Mouse (Mus musculus): ENCODE results near the gene Rap1gap2. TPM values are rescaled to one million over a fixed set of nuclear protein-coding genes. Genes with fewer than 3 reads are reported as not detected.

Gene Rap1gap2
- polyA plus RNA-seq, 1 experiment from 2014 or later = 5.0 TPM

DNA sequence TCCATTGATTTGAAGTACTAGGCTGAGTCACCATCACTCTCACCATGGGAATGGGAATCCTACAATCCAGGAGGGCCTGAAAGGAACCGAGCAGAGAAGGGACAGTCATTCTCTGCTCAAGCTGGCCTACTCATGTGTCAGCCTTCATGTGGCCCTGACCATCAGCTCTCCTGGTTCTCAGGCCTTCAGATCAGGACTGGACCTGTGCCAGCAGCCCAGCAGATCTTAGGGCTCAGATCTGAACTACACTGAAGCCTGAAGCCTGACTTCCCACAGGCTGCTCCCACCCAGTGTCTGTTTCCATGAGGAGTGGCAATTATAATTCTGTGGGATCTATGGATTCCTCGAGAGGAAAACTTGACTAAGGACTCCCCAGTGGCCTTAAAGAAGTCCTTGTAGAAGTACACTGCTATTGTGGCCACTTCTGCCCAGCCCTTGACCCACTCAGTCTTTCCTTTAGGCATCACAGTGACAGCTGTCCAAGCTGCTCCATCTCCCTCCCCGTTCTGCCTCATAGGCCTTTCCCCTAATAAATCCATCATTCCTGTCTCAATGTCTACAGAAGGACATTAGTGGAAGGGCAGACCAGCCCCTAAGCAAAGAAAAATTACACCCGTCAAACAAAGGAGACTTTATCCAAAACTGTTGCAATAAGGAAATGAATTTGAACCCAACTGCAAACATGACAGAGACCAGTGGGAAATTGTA lies 231.4 kb downstream of the Rap1gap2 start:
- WGBS = 60% methylated on average over 4 of the region's 4 CpGs
- no peak overlapping the region for H3K9ac ChIP-seq (ENCODE audit: low read depth, low read length)
- H3K9me3 ChIP-seq (ENCODE audit: control insufficient read depth, low read length) = no peaks in the 10 kb centered on the region
- no peak for ATAC-seq (ENCODE audit: low FRiP score, low TSS enrichment)
- no peak overlapping the region for H3K4me2 ChIP-seq (replicated peaks; ENCODE audit: low read depth, low read length)
- H3K36me3 ChIP-seq (ENCODE audit: control insufficient read depth, insufficient read depth, low read length) = no peaks in the 10 kb centered on the region
- no peaks in the 10 kb centered on the region for H3K27me3 ChIP-seq (ENCODE audit: control insufficient read depth, insufficient read depth, low read length)
- H3K4me1 ChIP-seq (ENCODE audit: control insufficient read depth, insufficient read depth, low read length) = no peaks in the 10 kb centered on the region
- no peak overlapping the region for H3K4me3 ChIP-seq (ENCODE audit: low read length)
- H3K27ac ChIP-seq (ENCODE audit: low read depth, low read length) = no peak overlapping the region

DNA sequence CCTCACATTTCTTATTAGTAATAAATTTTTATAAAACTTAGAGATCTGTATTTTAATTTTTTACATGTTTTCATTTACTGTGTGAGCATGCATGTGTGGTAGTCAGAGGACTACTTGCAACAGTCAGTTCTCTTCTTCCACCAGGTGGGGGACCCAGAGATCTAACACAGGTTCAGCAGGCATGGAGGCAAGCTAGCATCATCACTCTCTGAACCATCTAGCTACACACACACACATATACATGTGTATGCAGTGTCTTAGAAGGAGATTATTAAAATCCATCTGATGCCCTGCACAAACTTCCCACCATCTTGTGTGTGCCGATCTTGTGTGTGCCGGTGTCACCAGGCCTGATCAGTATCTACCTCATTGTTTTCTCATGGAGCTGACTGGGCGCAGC lies 233.9 kb downstream of the Rap1gap2 start:
- Histone ChIP-seq H3K9ac (ENCODE audit: low read depth, low read length) (no peak overlapping the region), H3K27ac (ENCODE audit: low read depth, low read length) (no peak overlapping the region), H3K27me3 (ENCODE audit: control insufficient read depth, insufficient read depth, low read length) (no peaks in the 10 kb centered on the region), H3K4me2 (replicated peaks; ENCODE audit: low read depth, low read length) (no peak overlapping the region), H3K4me1 (ENCODE audit: control insufficient read depth, insufficient read depth, low read length) (no peaks in the 10 kb centered on the region), H3K9me3 (ENCODE audit: control insufficient read depth, low read length) (no peaks in the 10 kb centered on the region), H3K36me3 (ENCODE audit: control insufficient read depth, insufficient read depth, low read length) (no peaks in the 10 kb centered on the region), H3K4me3 (ENCODE audit: low read length) (no peak overlapping the region)
- WGBS = 72% methylated on average over 3 of the region's 3 CpGs
- peak; percentile 72; the same call in 1 of the 2 replicates for ATAC-seq (ENCODE audit: low FRiP score, low TSS enrichment)

GRCm38 (mm10) chr11:74371393-74372100 lies 239.2 kb downstream of the Rap1gap2 start:
- Histone ChIP-seq H3K9me3 (ENCODE audit: control insufficient read depth, low read length) (no peaks in the 10 kb centered on the region), H3K4me3 (ENCODE audit: low read length) (no peak overlapping the region), H3K4me1 (ENCODE audit: control insufficient read depth, insufficient read depth, low read length) (no peaks in the 10 kb centered on the region), H3K27ac (ENCODE audit: low read depth, low read length) (no peak overlapping the region), H3K27me3 (ENCODE audit: control insufficient read depth, insufficient read depth, low read length) (peaks cover 5% of the 10 kb centered on the region; the same call in 1 of the 2 replicates), H3K9ac (ENCODE audit: low read depth, low read length) (no peak overlapping the region), H3K36me3 (ENCODE audit: control insufficient read depth, insufficient read depth, low read length) (no peaks in the 10 kb centered on the region), H3K4me2 (replicated peaks; ENCODE audit: low read depth, low read length) (no peak overlapping the region)
- WGBS = 11% methylated on average over 22 of the region's 22 CpGs
- ATAC-seq (ENCODE audit: low FRiP score, low TSS enrichment) = 0 out of 2 replicates have a peak, but pooled peaks have one; percentile 39

DNA sequence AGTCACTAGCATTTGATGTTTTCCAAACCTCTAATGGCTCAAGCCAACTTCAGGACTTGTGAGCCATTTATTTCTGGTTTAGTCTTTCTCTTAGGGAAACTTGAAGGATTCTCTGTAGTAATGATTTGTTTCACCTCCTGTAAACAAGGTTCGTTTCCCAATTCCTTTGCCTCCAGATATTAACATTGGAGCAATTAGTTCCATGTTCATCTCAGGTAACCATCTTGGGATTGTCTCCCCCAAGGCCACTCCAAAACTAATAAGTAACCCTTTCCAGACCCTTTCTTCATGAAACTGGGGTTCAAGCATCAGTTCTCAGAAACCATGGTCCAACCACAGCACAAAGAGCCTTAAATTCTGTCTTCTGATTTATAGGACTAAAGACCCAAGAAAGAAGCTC lies 248.9 kb downstream of the Rap1gap2 start, which contains the start of gene Olfr412:
TSS of gene Olfr412 (plus strand) at position 301 of the 400 bp plus-strand sequence.
- Histone ChIP-seq H3K36me3 (ENCODE audit: control insufficient read depth, insufficient read depth, low read length) (no peaks in the 10 kb centered on the region), H3K9ac (ENCODE audit: low read depth, low read length) (no peak within 1 kb of the TSS), H3K4me3 (ENCODE audit: low read length) (no peak within 1 kb of the TSS), H3K4me2 (replicated peaks; ENCODE audit: low read depth, low read length) (no peak within 1 kb of the TSS), H3K27me3 (ENCODE audit: control insufficient read depth, insufficient read depth, low read length) (no peaks in the 10 kb centered on the region), H3K9me3 (ENCODE audit: control insufficient read depth, low read length) (no peaks in the 10 kb centered on the region), H3K4me1 (ENCODE audit: control insufficient read depth, insufficient read depth, low read length) (no peaks in the 10 kb centered on the region), H3K27ac (ENCODE audit: low read depth, low read length) (no peak within 1 kb of the TSS)
- 81% methylated on average over 1 of the region's 1 CpGs for WGBS
- no peak for ATAC-seq (ENCODE audit: low FRiP score, low TSS enrichment)

DNA sequence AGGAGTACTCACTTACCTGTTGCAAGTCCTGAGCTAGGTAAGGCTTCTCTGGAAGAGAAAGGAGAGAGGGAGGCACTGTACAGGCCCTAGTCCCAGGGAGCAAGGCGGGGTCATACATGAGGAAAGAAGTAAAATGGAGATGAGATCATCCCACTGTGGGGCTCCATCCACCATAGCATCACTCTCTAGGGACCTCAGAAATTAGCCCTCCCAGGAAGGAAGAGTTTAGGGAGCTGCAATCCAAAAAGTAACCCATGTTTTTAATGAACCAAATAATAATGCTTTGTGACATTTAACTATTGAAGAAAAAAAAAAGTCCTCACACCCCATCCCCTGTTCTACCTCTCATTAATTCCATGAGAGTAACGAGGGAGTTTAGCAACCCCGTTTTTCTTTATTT lies 258.2 kb downstream of the Rap1gap2 start, which contains the start of gene Olfr411:
TSS of gene Olfr411 (minus strand) at position 101 of the 400 bp plus-strand sequence.
- Histone ChIP-seq H3K9ac (ENCODE audit: low read depth, low read length) (no peak within 1 kb of the TSS), H3K4me2 (replicated peaks; ENCODE audit: low read depth, low read length) (no peak within 1 kb of the TSS), H3K27me3 (ENCODE audit: control insufficient read depth, insufficient read depth, low read length) (no peaks in the 10 kb centered on the region), H3K36me3 (ENCODE audit: control insufficient read depth, insufficient read depth, low read length) (no peaks in the 10 kb centered on the region), H3K4me3 (ENCODE audit: low read length) (no peak within 1 kb of the TSS), H3K9me3 (ENCODE audit: control insufficient read depth, low read length) (no peaks in the 10 kb centered on the region), H3K27ac (ENCODE audit: low read depth, low read length) (no peak within 1 kb of the TSS), H3K4me1 (ENCODE audit: control insufficient read depth, insufficient read depth, low read length) (no peaks in the 10 kb centered on the region)
- ATAC-seq (ENCODE audit: low FRiP score, low TSS enrichment) = no peak
- 77% methylated on average over 3 of the region's 3 CpGs for WGBS

- Histone ChIP-seq H3K27ac (ENCODE audit: low read depth, low read length) (no peak within 1 kb of the TSS), H3K4me2 (replicated peaks; ENCODE audit: low read depth, low read length) (no peak within 1 kb of the TSS)
Observed at GRCm38 (mm10) chr11:74337931-74338330, 272.8 kb downstream of the Rap1gap2 start, which contains the start of gene Olfr410. Olfr410 (minus strand) TSS chr11:74338031.

More at GRCm38 (mm10) chr11:74337931-74338330, 272.8 kb downstream of the Rap1gap2 start, which contains the start of gene Olfr410:
- no peak within 1 kb of the TSS for H3K4me3 ChIP-seq (ENCODE audit: low read length)
- no peaks in the 10 kb centered on the region for H3K27me3 ChIP-seq (ENCODE audit: control insufficient read depth, insufficient read depth, low read length)
- H3K9ac ChIP-seq (ENCODE audit: low read depth, low read length) = no peak within 1 kb of the TSS
- H3K9me3 ChIP-seq (ENCODE audit: control insufficient read depth, low read length) = no peaks in the 10 kb centered on the region
- no peak for ATAC-seq (ENCODE audit: low FRiP score, low TSS enrichment)
- H3K36me3 ChIP-seq (ENCODE audit: control insufficient read depth, insufficient read depth, low read length) = no peaks in the 10 kb centered on the region
- no peaks in the 10 kb centered on the region for H3K4me1 ChIP-seq (ENCODE audit: control insufficient read depth, insufficient read depth, low read length)
- WGBS = 86% methylated on average over 6 of the region's 6 CpGs

Other genes starting within 250 kb of the Rap1gap2 start
- not detected in 2 replicates for gene Olfr412, start 248.8 kb downstream of the Rap1gap2 start, polyA plus RNA-seq (2014; fragmentation: Nextera tagmentation; extraction: Ambion mirVana)
- gene Ccdc92b, start 8.7 kb upstream of the Rap1gap2 start, polyA plus RNA-seq (2014; fragmentation: Nextera tagmentation; extraction: Ambion mirVana) = 0.12 and 0.19 TPM in 2 replicates
- gene Cluh, start 38.6 kb upstream of the Rap1gap2 start, polyA plus RNA-seq (2014; fragmentation: Nextera tagmentation; extraction: Ambion mirVana) = 15.2 and 28.2 TPM in 2 replicates
- gene Pafah1b1, start 113.8 kb upstream of the Rap1gap2 start, polyA plus RNA-seq (2014; fragmentation: Nextera tagmentation; extraction: Ambion mirVana) = 63.6 and 74.1 TPM in 2 replicates
- 34.6 and 42.0 TPM in 2 replicates for gene Mettl16, start 159.9 kb upstream of the Rap1gap2 start, polyA plus RNA-seq (2014; fragmentation: Nextera tagmentation; extraction: Ambion mirVana)
- gene Mnt, start 220.0 kb upstream of the Rap1gap2 start, polyA plus RNA-seq (2014; fragmentation: Nextera tagmentation; extraction: Ambion mirVana) = 4.9 and 6.6 TPM in 2 replicates